Mouse (Mus musculus): Measurements from ENCODE around the gene Paqr5.

The Paqr5 gene

DNA sequence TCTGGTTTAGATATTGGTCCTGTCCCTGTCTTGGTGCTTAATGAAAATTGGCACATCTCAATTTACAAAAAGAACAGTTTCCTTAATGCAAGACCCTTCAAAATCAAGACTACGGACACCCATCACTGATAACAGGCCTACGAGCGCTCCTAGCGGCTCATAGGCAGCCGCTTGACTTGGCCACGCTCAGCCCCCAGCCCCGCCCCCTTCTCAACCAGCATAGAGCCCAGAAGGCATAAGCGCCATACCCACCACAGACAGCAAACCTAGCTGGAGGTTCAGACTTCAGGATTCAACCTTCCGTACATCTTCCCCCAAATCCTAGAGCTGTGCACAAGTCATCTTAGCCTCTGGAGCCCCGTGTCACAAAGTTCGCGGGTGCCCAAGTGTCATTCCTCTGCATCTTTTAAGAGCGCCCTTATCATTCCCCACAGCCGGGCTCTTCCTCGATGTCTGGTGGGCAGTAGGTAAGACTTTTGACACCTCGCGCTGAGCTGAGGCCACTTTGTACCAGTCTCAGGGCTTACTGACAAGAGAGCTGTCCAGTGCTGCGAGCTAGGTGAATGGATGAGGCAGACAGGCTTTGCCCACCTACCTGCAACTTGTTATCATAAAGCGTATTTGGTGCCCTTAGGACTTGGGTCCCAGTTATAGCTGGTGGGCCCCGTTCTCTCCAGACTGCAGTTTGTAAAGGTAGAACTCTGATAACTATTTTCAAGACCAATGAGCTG is 116.0 kb downstream of the Paqr5 start:
- peak; percentile 39 for DNase-seq (ENCODE audit: extremely low spot score, low spot score)

DNA sequence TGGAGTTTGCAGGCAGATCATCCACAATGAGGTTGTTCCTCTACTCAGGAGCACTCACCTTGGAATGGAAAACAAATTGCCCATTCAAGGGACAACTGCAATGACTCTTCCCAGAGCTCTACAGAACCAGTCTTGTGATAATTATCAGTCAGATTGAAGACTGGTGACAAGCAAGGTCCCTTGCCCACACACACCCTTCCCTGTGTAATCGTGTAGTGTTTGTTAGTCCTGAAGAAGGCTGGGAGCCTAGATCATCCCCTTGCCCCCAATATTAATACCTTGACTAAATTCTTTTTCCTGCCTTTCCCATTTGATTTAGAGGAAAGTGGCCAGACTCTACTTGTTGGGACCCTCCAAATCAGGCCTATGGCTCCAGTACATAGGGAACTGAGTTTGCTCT is 117.0 kb downstream of the Paqr5 start:
- no peak for DNase-seq (ENCODE audit: extremely low spot score, low spot score)

DNA sequence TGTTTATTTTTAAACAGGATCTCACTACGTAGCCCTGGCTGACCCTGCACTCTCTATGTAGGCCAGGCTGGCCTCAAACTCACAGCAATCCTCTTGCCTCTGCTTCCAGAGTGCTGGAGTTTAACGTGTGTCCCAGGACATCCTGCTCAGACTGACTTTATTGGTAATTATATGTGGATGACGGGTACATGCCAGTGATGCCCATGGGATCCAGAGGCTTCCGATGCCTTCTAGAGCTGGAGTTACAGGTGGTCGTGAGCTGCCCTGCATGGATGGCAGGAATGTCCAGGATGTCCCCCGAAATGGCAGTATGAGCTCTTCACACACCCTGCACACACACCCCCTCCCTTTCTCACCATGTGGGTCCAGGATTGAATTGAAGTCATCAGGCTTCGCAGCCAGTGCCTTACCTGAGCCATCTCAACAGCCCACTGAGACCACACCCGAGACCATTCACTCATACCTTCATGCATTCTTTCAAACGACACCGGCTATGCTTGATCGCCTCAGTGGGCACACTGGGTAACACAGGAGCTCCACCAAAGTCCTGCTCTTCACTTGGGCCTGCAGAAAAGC is 117.7 kb downstream of the Paqr5 start:
- DNase-seq (ENCODE audit: extremely low spot score, low spot score): no peak

DNA sequence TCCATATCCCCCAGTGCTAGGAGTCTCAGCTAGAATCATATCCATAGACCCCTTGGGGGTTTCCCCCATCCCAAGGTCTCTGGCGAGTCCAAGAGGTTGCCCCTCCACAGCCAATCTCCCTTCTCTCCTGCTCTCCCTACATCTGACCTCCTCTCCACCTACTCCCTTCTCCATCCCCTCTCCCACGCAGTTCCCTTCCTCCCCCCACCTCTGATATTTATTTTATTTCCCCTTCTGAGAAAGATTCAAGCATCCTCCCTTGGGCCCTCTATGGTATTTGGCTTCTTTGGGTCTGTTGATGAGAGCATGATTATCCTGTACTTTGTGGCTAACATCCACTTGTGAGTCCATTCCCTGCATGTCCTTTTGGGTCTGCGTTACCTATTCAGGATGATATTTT is 118.3 kb downstream of the Paqr5 start:
- DNase-seq (ENCODE audit: extremely low spot score, low spot score): no peak

DNA sequence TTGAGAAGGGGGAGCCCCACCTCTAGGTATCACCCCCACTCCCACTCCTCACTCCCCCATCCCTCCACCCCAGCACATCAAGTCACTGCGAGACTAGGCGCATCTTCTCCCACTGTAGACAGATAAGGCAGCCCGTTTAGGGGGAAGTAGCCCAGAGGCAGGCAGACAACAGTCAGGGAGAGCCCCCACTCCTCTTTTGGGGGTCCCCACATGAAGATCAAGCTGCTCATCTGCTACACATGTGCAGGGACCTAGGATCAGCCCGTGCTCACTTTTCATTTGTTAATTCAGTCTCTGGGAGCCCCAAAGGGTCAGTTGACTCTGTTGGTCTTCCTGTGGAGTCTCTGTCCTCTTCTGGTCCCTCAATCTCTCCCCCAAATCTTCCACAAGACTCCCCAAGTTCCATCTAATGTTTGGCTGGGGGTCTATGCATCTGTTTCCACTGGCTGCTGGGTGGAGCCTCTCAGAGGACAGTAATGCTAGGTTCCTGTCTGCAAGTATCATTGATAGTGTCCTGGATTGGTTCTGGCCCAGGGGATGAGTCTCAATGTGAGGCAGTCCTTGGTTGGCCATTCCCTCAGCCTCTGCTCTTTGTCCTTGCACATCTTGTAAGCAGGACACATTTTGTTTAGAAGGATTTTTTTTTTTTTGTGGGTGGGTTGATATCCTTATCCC is 118.9 kb downstream of the Paqr5 start:
- no peak for DNase-seq (ENCODE audit: extremely low spot score, low spot score)

DNA sequence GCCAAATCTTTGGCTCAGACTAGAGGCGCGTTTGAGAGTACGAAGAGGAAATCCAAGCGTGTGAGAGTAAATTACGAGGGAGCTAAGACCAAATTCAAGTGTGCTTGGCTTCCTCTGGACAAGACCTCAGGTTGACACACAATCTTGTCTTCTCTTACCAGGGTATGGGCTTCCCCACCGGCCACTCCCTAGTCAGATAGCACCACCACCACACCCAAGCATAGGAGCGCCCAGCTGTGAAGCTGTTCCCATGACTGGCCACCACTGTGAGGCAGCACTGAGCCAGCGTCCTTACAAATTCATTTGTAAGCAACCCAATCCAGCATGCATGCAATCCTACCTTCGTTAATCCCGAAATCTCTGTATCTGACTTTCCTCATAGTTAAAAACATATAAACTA is 119.7 kb downstream of the Paqr5 start:
- no peak for DNase-seq (ENCODE audit: extremely low spot score, low spot score)

DNA sequence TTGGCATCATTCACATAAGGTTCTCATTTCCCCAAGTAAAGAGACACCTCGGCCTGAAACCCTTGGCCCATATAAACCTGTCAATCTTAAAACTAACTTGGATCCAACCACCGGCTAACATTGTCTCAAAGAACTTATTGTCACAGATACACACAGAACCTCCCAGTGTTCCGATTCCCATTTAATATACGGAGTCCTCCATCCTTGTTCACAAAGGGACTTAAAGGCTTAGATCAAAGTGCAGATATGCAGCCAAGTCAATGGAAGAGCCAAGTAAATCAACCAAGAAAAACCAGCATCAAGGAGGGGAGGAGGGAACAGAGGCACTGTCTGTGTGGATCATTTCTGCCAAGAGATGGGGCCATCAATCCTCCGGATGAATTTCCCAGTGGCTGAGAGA is 121.1 kb downstream of the Paqr5 start:
- DNase-seq (ENCODE audit: extremely low spot score, low spot score): no peak

DNA sequence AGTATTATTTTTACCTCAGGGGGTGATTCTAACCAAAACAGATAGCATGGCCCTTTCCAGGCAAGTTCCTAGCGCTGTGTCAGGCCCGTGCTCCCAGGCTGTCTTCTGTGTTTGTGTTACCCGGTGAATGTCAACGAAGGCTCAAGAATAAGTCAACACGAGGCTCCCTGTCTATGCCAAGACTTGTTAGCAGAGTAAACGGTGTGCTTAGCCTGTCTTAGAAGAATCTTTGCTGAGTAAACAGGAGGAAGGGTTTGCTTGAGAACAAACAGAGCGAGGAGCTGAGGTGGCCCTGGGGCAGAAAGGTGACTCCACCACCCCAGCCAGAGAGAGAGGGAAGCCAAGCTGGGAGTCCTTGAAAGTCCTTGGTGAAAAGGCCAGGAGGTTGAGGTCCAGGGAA is 122.5 kb downstream of the Paqr5 start:
- DNase-seq (ENCODE audit: extremely low spot score, low spot score): no peak

Data from neural tube, embryonic 10.5 days (tissue).